Mouse (Mus musculus): ENCODE measurements around the gene Arid1a. TPM values are rescaled to one million over a fixed set of nuclear protein-coding genes. Genes with fewer than 3 reads are reported as not detected.

The Arid1a gene
- polyA plus RNA-seq, 1 experiment = 43.7 TPM

DNA sequence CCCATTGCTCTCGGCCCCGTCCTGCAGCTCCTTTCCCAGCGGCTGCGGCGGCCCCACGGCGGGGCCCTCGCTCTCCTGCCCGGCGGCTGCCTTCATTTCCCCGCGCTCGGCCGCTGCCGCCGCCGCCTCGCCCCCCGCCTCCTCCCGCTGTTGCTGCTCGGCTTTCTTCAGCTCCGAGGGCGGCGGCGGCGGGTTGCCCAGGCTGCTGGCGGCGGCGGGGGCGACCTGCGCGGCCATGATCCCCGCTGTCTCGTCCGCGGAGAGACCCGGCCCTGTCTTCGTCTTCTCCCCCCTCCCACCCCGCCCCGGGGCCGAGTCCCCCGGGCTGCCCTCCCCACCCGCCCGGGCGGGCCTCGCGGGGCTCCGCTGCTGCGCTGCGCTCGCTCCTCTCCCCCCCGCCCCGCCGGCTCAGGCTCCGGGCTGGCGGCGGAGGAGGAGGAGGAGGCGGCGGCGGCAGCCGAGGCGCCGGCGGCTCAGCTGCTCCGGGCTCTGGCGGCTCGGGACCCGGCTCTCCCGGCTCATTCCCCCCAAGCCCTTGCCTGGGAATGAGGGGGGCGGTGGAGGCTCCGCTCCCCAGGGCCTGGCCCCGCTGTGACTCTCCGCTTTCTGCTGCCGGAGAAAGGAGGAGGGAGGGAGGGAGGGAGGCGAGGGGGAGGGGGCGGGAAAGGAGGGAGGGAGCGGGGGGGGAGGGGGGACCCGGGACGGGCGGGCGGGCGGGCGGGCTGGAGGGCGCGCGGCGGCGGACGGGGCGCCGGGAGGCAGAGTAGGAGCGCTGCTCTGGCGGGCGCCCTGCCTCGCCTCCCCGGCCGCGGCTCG, 3.0 kb downstream of the Arid1a start:
- no peaks in the 10 kb centered on the region for H3K36me3 ChIP-seq (ENCODE audit: control insufficient read depth, insufficient read depth, low read length)
- peak; percentile 73 for DNase-seq
- no peaks in the 10 kb centered on the region for H3K27me3 ChIP-seq (replicated peaks; ENCODE audit: control insufficient read depth, insufficient read depth, low read length)
- H3K4me1 ChIP-seq (ENCODE audit: control insufficient read depth, insufficient read depth, low read length) = peaks cover 26% of the 10 kb centered on the region
- H3K4me3 ChIP-seq (ENCODE audit: insufficient read depth, low read depth, low read length) = peak overlapping the region; percentile 67
- TF ChIP-seq POLR2A (IDR thresholded peaks at IDR 0.05; ENCODE audit: low read depth, low read length) (peak; percentile 16), CTCF (conservative IDR thresholded peaks at IDR 0.05; ENCODE audit: insufficient read depth, insufficient read length, low read depth, low read length) (no peak)
- WGBS = under 1% methylated on average over 58 of the region's 99 CpGs
- peak overlapping the region; percentile 95 for H3K27ac ChIP-seq (ENCODE audit: insufficient read depth, low read depth, low read length)

DNA sequence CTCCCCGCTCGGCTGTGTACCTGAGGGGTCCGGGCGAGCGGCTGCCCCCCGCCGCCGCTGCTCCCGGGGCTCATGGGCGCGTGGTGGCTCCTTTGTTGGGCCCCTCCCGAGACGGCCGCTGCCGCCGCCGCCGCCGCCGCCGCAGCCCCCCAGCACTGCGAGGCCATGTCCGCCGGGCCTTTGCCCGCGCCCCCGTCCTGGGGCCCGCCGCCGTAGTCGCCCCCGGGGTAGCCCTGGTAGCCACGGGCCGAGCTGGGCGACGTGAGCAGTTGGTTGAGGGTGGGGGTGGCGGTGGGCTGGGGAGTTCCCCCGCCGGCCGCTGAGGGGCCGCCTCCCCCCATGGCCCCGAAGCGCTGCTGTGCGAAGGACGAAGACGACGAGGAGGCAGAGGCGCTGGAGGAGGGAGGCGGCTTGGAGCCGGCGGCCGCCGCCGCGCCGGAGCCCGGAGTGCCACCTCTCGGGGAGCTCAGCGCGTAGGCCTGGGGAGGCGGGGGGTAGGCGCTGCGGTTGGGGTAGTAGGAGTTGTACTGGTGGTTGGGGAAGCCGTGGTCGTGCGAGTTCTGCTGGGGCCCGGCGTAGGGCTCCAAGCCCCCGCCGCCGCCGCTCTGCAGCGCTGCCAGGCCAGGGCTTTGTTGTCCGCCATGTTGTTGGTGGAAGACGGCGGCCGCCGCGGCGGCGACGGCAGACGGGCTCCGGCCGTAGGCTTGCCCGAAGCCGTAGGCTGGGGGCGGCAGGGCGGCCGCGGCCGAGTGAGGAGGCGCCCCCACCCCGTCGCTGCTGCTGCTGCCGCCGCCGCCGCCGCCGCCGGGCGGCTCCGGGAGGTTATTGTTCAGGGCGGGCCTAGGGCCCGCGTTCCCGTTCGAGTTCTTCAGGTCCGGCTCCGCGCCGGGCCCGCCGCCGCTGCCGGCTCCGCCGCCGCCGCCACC, 3.9 kb downstream of the Arid1a start:
- TF ChIP-seq POLR2A (IDR thresholded peaks at IDR 0.05; ENCODE audit: low read depth, low read length) (no peak), CTCF (conservative IDR thresholded peaks at IDR 0.05; ENCODE audit: insufficient read depth, insufficient read length, low read depth, low read length) (no peak)
- no peaks in the 10 kb centered on the region for H3K36me3 ChIP-seq (ENCODE audit: control insufficient read depth, insufficient read depth, low read length)

DNA sequence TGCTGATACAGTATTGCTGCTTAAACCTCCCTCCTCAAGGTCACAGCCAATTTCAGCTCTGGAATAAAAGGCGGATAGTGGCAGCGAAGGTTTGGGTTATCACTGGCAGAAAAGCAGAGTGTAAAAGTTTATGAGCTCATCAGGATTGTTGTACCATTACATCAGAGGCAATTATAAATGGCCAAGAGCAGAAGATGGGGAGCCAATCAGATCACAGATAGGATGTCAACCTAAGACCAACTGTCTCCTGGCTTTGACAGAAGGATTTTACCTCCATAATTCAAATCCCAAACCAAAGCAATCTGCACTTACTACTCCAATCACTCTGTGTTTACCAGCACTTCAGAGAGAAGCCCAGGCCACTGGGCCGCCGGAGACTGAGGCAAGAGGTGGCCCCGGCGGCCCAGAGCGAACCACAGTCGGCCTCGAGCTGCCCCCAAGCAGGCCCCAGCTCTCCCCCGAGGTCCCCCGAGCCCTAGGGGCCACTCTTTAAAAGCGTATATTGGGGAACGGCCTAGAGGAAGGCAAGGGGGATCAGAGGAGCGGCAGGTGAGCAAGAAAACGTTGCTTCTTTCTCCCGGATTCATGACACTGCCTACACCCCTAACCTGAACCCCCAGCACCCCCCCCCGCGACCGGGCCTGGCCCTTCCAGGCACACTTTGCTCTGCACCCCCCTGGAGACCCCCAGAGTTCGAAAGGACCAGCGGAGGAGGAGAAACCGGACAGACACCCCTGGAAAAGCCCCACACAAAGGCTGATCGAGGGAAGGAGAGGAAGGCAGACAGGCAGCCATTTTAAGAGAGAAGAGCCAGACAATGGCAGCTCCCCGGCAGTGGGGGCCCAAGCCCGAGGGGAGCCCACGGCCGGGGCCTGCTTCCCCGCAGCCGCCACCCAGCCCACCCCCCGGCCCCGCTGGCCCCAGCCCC, 4.8 kb downstream of the Arid1a start:
- DNase-seq = peak; percentile 81
- Histone ChIP-seq H3K27ac (ENCODE audit: insufficient read depth, low read depth, low read length) (peak overlapping the region; percentile 78), H3K4me3 (ENCODE audit: insufficient read depth, low read depth, low read length) (peak overlapping the region; percentile 67), H3K27me3 (replicated peaks; ENCODE audit: control insufficient read depth, insufficient read depth, low read length) (no peaks in the 10 kb centered on the region), H3K36me3 (ENCODE audit: control insufficient read depth, insufficient read depth, low read length) (no peaks in the 10 kb centered on the region), H3K4me1 (ENCODE audit: control insufficient read depth, insufficient read depth, low read length) (peaks cover 30% of the 10 kb centered on the region)
- TF ChIP-seq POLR2A (IDR thresholded peaks at IDR 0.05; ENCODE audit: low read depth, low read length) = no peak
- no peak for TF ChIP-seq CTCF (conservative IDR thresholded peaks at IDR 0.05; ENCODE audit: insufficient read depth, insufficient read length, low read depth, low read length)
- under 1% methylated on average over 31 of the region's 31 CpGs for WGBS

More for the DNA sequence above, 3.9 kb downstream of the Arid1a start:
- Histone ChIP-seq H3K4me1 (ENCODE audit: control insufficient read depth, insufficient read depth, low read length) (peaks cover 30% of the 10 kb centered on the region), H3K27ac (ENCODE audit: insufficient read depth, low read depth, low read length) (peak overlapping the region; percentile 85), H3K4me3 (ENCODE audit: insufficient read depth, low read depth, low read length) (peak overlapping the region; percentile 67), H3K27me3 (replicated peaks; ENCODE audit: control insufficient read depth, insufficient read depth, low read length) (no peaks in the 10 kb centered on the region)
- under 1% methylated on average over 116 of the region's 121 CpGs for WGBS
- peak; percentile 40 for DNase-seq

DNA sequence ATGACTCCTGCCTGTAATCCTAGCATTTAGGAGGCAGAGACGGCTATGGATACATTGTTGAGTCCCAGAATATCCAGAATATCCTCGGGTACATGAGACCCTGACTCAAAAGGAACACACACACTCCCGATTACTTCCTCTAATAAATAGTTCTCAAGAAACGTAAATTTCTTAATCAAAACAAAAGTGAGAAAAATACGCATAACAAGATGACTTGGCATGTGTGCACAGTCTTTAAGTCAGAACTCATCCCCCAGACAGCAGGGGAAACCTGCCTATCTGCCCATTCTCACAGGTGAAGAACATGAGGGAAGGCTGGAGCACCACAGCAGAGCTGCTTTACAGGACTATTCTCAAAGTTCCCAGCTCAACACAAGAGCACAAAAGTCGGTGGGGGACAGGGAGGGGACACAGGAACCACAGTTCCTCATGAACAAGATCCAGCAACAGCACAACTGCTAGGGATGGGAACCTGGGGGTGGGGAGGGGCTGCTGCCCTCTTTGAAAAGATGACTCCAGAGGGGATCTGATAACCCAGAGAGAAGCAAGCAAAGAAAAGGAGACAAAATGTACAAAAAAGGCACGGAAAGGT, 6.3 kb downstream of the Arid1a start:
- Histone ChIP-seq H3K27me3 (replicated peaks; ENCODE audit: control insufficient read depth, insufficient read depth, low read length) (no peaks in the 10 kb centered on the region), H3K36me3 (ENCODE audit: control insufficient read depth, insufficient read depth, low read length) (no peaks in the 10 kb centered on the region), H3K4me1 (ENCODE audit: control insufficient read depth, insufficient read depth, low read length) (peaks cover 29% of the 10 kb centered on the region), H3K4me3 (ENCODE audit: insufficient read depth, low read depth, low read length) (no peak overlapping the region), H3K27ac (ENCODE audit: insufficient read depth, low read depth, low read length) (no peak overlapping the region)
- 22% methylated on average over 7 of the region's 7 CpGs for WGBS
- TF ChIP-seq CTCF (conservative IDR thresholded peaks at IDR 0.05; ENCODE audit: insufficient read depth, insufficient read length, low read depth, low read length) = no peak
- no peak for TF ChIP-seq POLR2A (IDR thresholded peaks at IDR 0.05; ENCODE audit: low read depth, low read length)
- DNase-seq = no peak

DNA sequence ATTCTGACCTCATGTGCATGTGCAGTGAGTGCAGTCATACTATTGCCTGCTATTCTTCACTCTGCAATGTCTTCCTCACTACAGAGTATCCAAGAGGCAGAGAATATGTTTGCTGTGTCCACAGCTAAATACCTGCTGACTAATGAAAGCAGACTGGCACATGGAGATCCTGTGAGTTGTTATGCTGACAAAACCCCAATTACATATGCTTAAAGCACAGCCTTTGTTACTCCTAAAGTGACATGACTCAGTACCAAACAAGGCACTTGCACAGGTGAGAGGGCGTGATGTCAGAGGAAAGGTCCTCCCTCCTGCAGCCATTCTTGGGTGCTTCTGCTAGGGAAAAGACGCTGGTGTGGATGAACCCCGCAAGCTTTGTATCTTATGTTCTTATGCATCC, 21.3 kb downstream of the Arid1a start:
- no peak for TF ChIP-seq CTCF (conservative IDR thresholded peaks at IDR 0.05; ENCODE audit: insufficient read depth, insufficient read length, low read depth, low read length)
- TF ChIP-seq POLR2A (IDR thresholded peaks at IDR 0.05; ENCODE audit: low read depth, low read length) = no peak
- Histone ChIP-seq H3K4me1 (ENCODE audit: control insufficient read depth, insufficient read depth, low read length) (peaks cover 13% of the 10 kb centered on the region), H3K27me3 (replicated peaks; ENCODE audit: control insufficient read depth, insufficient read depth, low read length) (no peaks in the 10 kb centered on the region), H3K27ac (ENCODE audit: insufficient read depth, low read depth, low read length) (no peak overlapping the region), H3K36me3 (ENCODE audit: control insufficient read depth, insufficient read depth, low read length) (no peaks in the 10 kb centered on the region), H3K4me3 (ENCODE audit: insufficient read depth, low read depth, low read length) (no peak overlapping the region)
- DNase-seq = no peak
- WGBS = 75% methylated on average over 3 of the region's 3 CpGs

DNA sequence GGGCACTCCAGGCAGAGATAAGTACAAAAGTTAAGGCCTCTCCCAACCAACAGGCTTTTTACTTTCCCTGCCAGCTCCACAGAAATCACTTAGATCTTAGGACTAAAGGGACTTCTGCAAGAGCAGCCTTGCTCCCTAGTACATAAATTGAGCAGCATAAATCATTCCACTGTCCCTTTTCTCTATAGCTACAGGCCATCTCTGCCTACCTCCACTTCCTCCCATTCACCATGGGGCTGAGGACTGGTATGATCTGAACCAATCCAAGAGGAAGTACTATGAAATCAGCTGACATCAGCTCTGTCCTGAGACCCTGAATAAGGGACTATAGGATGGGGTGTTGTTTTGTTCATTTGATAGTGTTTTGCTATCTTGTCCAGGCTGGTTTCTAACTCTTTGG, 26.4 kb downstream of the Arid1a start:
- TF ChIP-seq POLR2A (IDR thresholded peaks at IDR 0.05; ENCODE audit: low read depth, low read length) (no peak), CTCF (conservative IDR thresholded peaks at IDR 0.05; ENCODE audit: insufficient read depth, insufficient read length, low read depth, low read length) (no peak)
- Histone ChIP-seq H3K27me3 (replicated peaks; ENCODE audit: control insufficient read depth, insufficient read depth, low read length) (no peaks in the 10 kb centered on the region), H3K36me3 (ENCODE audit: control insufficient read depth, insufficient read depth, low read length) (no peaks in the 10 kb centered on the region; the same call in 1 of the 2 replicates), H3K4me3 (ENCODE audit: insufficient read depth, low read depth, low read length) (no peak overlapping the region), H3K27ac (ENCODE audit: insufficient read depth, low read depth, low read length) (peak overlapping the region; percentile 1), H3K4me1 (ENCODE audit: control insufficient read depth, insufficient read depth, low read length) (peaks cover 27% of the 10 kb centered on the region)
- no peak for DNase-seq
